Mouse (Mus musculus): ENCODE measurements around the gene Avl9. TPM values are rescaled to one million over a fixed set of nuclear protein-coding genes. Genes with fewer than 3 reads are reported as not detected.

Avl9 gene
- polyA plus RNA-seq, 1 experiment from 2014 or later = 9.6 TPM

GRCm38 (mm10) chr6:56756117-56756516 is 41.4 kb downstream of the Avl9 start:
- Histone ChIP-seq H3K27me3 (replicated peaks; ENCODE audit: control insufficient read depth, insufficient read depth, low read length) (no peaks in the 10 kb centered on the region), H3K36me3 (ENCODE audit: control insufficient read depth, insufficient read depth) (peaks cover 56% of the 10 kb centered on the region), H3K4me1 (replicated peaks; ENCODE audit: control insufficient read depth, insufficient read depth, low read length) (no peaks in the 10 kb centered on the region), H3K9me3 (ENCODE audit: control insufficient read depth) (no peaks in the 10 kb centered on the region), H3K27ac (ENCODE audit: low read depth, low read length) (no peak overlapping the region), H3K4me3 (ENCODE audit: low read depth, low read length) (no peak overlapping the region), H3K9ac (ENCODE audit: low read depth, low read length) (no peak overlapping the region), H3K4me2 (replicated peaks; ENCODE audit: low read depth) (no peak overlapping the region)
- WGBS = 67% methylated on average over 1 of the region's 1 CpGs
- ATAC-seq = no peak
- TF ChIP-seq CTCF (IDR thresholded peaks at IDR 0.05; ENCODE audit: low read depth) = no peak

- Histone ChIP-seq H3K36me3 (ENCODE audit: control insufficient read depth, insufficient read depth) (peaks cover 54% of the 10 kb centered on the region), H3K27me3 (replicated peaks; ENCODE audit: control insufficient read depth, insufficient read depth, low read length) (no peaks in the 10 kb centered on the region), H3K27ac (ENCODE audit: low read depth, low read length) (no peak overlapping the region), H3K4me2 (replicated peaks; ENCODE audit: low read depth) (no peak overlapping the region), H3K4me3 (ENCODE audit: low read depth, low read length) (no peak overlapping the region), H3K9ac (ENCODE audit: low read depth, low read length) (no peak overlapping the region), H3K9me3 (ENCODE audit: control insufficient read depth) (no peaks in the 10 kb centered on the region), H3K4me1 (replicated peaks; ENCODE audit: control insufficient read depth, insufficient read depth, low read length) (no peaks in the 10 kb centered on the region)
- TF ChIP-seq CTCF (IDR thresholded peaks at IDR 0.05; ENCODE audit: low read depth) = no peak
- ATAC-seq = no peak
- WGBS = 74% methylated on average over 1 of the region's 1 CpGs
Observed at GRCm38 (mm10) chr6:56759324-56759723, 44.6 kb downstream of the Avl9 start.

DNA sequence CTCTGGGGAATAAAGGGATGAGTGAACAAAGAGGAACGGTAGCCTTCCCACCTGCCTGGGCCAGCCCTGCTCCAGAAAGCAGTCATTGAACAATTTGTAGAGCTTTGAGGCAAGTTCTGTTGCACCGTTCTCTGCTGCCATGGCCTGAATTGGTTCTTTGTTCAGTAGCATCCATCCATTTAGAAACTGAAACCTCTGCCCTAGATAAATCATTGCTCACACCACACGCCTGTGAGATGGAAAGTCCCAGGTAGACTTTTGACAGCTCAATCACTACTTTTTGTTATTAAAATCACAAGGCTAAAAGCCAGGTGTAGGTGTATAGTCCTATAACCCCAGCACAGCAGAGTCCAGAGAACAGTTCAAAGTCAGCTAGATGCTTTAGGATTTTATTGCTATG is 50.6 kb downstream of the Avl9 start:
- H3K36me3 ChIP-seq (ENCODE audit: control insufficient read depth, insufficient read depth) = peaks cover 14% of the 10 kb centered on the region
- H3K27ac ChIP-seq (ENCODE audit: low read depth, low read length) = no peak overlapping the region; the same call in 1 of the 2 replicates
- H3K4me3 ChIP-seq (ENCODE audit: low read depth, low read length) = no peak overlapping the region
- H3K9me3 ChIP-seq (ENCODE audit: control insufficient read depth) = no peaks in the 10 kb centered on the region
- H3K27me3 ChIP-seq (replicated peaks; ENCODE audit: control insufficient read depth, insufficient read depth, low read length) = no peaks in the 10 kb centered on the region
- 0 out of 2 replicates have a peak, but pooled peaks cover 4% of the 10 kb centered on the region for H3K4me1 ChIP-seq (replicated peaks; ENCODE audit: control insufficient read depth, insufficient read depth, low read length)
- ATAC-seq = peak; percentile 66
- H3K9ac ChIP-seq (ENCODE audit: low read depth, low read length) = no peak overlapping the region
- no peak for TF ChIP-seq CTCF (IDR thresholded peaks at IDR 0.05; ENCODE audit: low read depth)
- no peak overlapping the region for H3K4me2 ChIP-seq (replicated peaks; ENCODE audit: low read depth)
- WGBS = 56% methylated on average over 3 of the region's 3 CpGs

GRCm38 (mm10) chr6:56765696-56766095 is 51.0 kb downstream of the Avl9 start:
- ATAC-seq = peak; percentile 56
- WGBS = 75% methylated on average over 4 of the region's 4 CpGs

DNA sequence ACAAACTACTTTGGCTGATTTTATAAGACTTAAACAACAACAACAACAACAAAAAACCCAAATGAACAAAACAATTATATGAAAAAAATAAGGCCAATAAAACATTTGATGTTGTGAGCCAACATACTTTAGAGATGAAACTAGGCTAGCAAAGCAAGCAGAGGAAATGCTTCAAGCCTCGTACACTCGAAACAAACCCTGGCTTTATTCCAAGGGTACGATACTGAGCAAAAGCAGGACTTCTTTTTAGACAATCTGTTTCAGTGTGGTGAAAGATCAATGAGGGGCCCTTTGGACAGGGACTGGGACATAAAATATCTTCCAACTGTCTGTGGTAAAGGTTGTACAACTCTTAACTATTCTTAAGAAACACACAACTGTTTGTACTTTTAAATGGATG is 61.1 kb downstream of the Avl9 start:
- H3K4me3 ChIP-seq (ENCODE audit: low read depth, low read length) = no peak overlapping the region
- H3K9ac ChIP-seq (ENCODE audit: low read depth, low read length) = no peak overlapping the region
- peaks cover 33% of the 10 kb centered on the region for H3K36me3 ChIP-seq (ENCODE audit: control insufficient read depth, insufficient read depth)
- no peak overlapping the region for H3K4me2 ChIP-seq (replicated peaks; ENCODE audit: low read depth)
- H3K27me3 ChIP-seq (replicated peaks; ENCODE audit: control insufficient read depth, insufficient read depth, low read length) = no peaks in the 10 kb centered on the region
- no peak overlapping the region for H3K27ac ChIP-seq (ENCODE audit: low read depth, low read length)
- TF ChIP-seq CTCF (IDR thresholded peaks at IDR 0.05; ENCODE audit: low read depth) = no peak
- ATAC-seq = no peak
- H3K9me3 ChIP-seq (ENCODE audit: control insufficient read depth) = 0 out of 2 replicates have a peak, but pooled peaks cover 3% of the 10 kb centered on the region
- WGBS = 44% methylated on average over 3 of the region's 3 CpGs
- no peaks in the 10 kb centered on the region for H3K4me1 ChIP-seq (replicated peaks; ENCODE audit: control insufficient read depth, insufficient read depth, low read length)

More at GRCm38 (mm10) chr6:56765696-56766095, 51.0 kb downstream of the Avl9 start:
- TF ChIP-seq CTCF (IDR thresholded peaks at IDR 0.05; ENCODE audit: low read depth) = no peak
- peaks cover 12% of the 10 kb centered on the region for H3K36me3 ChIP-seq (ENCODE audit: control insufficient read depth, insufficient read depth)
- H3K9me3 ChIP-seq (ENCODE audit: control insufficient read depth) = no peaks in the 10 kb centered on the region
- no peak overlapping the region for H3K9ac ChIP-seq (ENCODE audit: low read depth, low read length)
- no peaks in the 10 kb centered on the region for H3K27me3 ChIP-seq (replicated peaks; ENCODE audit: control insufficient read depth, insufficient read depth, low read length)
- 0 out of 2 replicates have a peak, but pooled peaks cover 4% of the 10 kb centered on the region for H3K4me1 ChIP-seq (replicated peaks; ENCODE audit: control insufficient read depth, insufficient read depth, low read length)
- H3K27ac ChIP-seq (ENCODE audit: low read depth, low read length) = no peak overlapping the region
- no peak overlapping the region for H3K4me3 ChIP-seq (ENCODE audit: low read depth, low read length)
- no peak overlapping the region for H3K4me2 ChIP-seq (replicated peaks; ENCODE audit: low read depth)

- H3K27me3 ChIP-seq (replicated peaks; ENCODE audit: control insufficient read depth, insufficient read depth, low read length) = no peaks in the 10 kb centered on the region
- ATAC-seq = no peak
- H3K9me3 ChIP-seq (ENCODE audit: control insufficient read depth) = no peaks in the 10 kb centered on the region
- H3K27ac ChIP-seq (ENCODE audit: low read depth, low read length) = no peak overlapping the region
- no peak for TF ChIP-seq CTCF (IDR thresholded peaks at IDR 0.05; ENCODE audit: low read depth)
- H3K9ac ChIP-seq (ENCODE audit: low read depth, low read length) = no peak overlapping the region
- WGBS = 90% methylated on average over 5 of the region's 5 CpGs
- H3K4me3 ChIP-seq (ENCODE audit: low read depth, low read length) = no peak overlapping the region
- peaks cover 34% of the 10 kb centered on the region for H3K36me3 ChIP-seq (ENCODE audit: control insufficient read depth, insufficient read depth)
- H3K4me2 ChIP-seq (replicated peaks; ENCODE audit: low read depth) = no peak overlapping the region
- H3K4me1 ChIP-seq (replicated peaks; ENCODE audit: control insufficient read depth, insufficient read depth, low read length) = peaks cover 9% of the 10 kb centered on the region; the same call in 1 of the 2 replicates
Observed at GRCm38 (mm10) chr6:56779636-56780035, 64.9 kb downstream of the Avl9 start.

Data from intestine, postnatal 0 days (tissue).